Mouse (Mus musculus) thymus, postnatal 4 days (tissue): ENCODE measurements at regions not wholly inside any gene's neighbourhood (a gene's known extent, or its start where the extent isn't known, plus 50 kb on each side); places are given as distances from the start of the nearest gene placed in this dataset.

Experiments used
- DNase-seq: peaks from one replicate; pipeline ENCODE4 v3.0.0; 2021

- no peak for DNase-seq
Observed at GRCm38 (mm10) chr13:111940796-111941513, 132.2 kb upstream of the Map3k1 start.

- DNase-seq, result no peak
Observed at GRCm38 (mm10) chr13:111941946-111942345, 133.2 kb upstream of the Map3k1 start.

GRCm38 (mm10) chr13:111943392-111944088 is 134.7 kb upstream of the Map3k1 start:
- no peak for DNase-seq

- DNase-seq, result no peak
Observed at GRCm38 (mm10) chr13:111944089-111944406, 135.3 kb upstream of the Map3k1 start.

- no peak for DNase-seq
Observed at GRCm38 (mm10) chr13:111946271-111946670, 137.5 kb upstream of the Map3k1 start.

- DNase-seq, result no peak
Observed at GRCm38 (mm10) chr13:111946811-111947210, 138.0 kb upstream of the Map3k1 start.

GRCm38 (mm10) chr13:111948395-111948794 is 139.6 kb upstream of the Map3k1 start:
- no peak for DNase-seq

- no peak for DNase-seq
Observed at GRCm38 (mm10) chr13:111950042-111950441, 141.2 kb upstream of the Map3k1 start.

- DNase-seq, result no peak
Observed at GRCm38 (mm10) chr13:111953860-111954519, 145.2 kb upstream of the Map3k1 start.

GRCm38 (mm10) chr13:111954520-111954884 is 145.7 kb upstream of the Map3k1 start:
- DNase-seq, result no peak

GRCm38 (mm10) chr13:111957118-111957517 is 148.3 kb upstream of the Map3k1 start:
- no peak for DNase-seq

- DNase-seq, result no peak
Observed at GRCm38 (mm10) chr13:111957674-111958273, 149.0 kb upstream of the Map3k1 start.

GRCm38 (mm10) chr13:111958421-111958820 is 149.6 kb upstream of the Map3k1 start:
- no peak for DNase-seq

GRCm38 (mm10) chr13:111960036-111960435 is 151.2 kb upstream of the Map3k1 start:
- DNase-seq, result peak; percentile 44

- no peak for DNase-seq
Observed at GRCm38 (mm10) chr13:111961423-111961822, 152.6 kb upstream of the Map3k1 start.

- no peak for DNase-seq
Observed at GRCm38 (mm10) chr13:111962155-111962554, 153.4 kb upstream of the Map3k1 start.

- DNase-seq, result no peak
Observed at GRCm38 (mm10) chr13:111966113-111966512, 157.3 kb upstream of the Map3k1 start.

- no peak for DNase-seq
Observed at GRCm38 (mm10) chr13:111966627-111967026, 157.8 kb upstream of the Map3k1 start.

GRCm38 (mm10) chr13:111968197-111968596 is 159.4 kb upstream of the Map3k1 start:
- no peak for DNase-seq

- no peak for DNase-seq
Observed at GRCm38 (mm10) chr13:111974282-111974681, 165.5 kb upstream of the Map3k1 start.

GRCm38 (mm10) chr13:111975549-111975948 is 166.8 kb upstream of the Map3k1 start:
- no peak for DNase-seq

- peak; percentile 84 for DNase-seq
Observed at GRCm38 (mm10) chr13:111977769-111978674, 169.2 kb upstream of the Map3k1 start.

- DNase-seq, result no peak
Observed at GRCm38 (mm10) chr13:111978675-111979020, 169.9 kb upstream of the Map3k1 start.
